Mouse (Mus musculus): ENCODE results near the gene Rapgef4.
"Not testable (repeated sequence)": the region's sequence is repeated elsewhere in the genome, so short reads cannot be mapped to it uniquely, and the experiment has no call there.

The Rapgef4 gene

DNA sequence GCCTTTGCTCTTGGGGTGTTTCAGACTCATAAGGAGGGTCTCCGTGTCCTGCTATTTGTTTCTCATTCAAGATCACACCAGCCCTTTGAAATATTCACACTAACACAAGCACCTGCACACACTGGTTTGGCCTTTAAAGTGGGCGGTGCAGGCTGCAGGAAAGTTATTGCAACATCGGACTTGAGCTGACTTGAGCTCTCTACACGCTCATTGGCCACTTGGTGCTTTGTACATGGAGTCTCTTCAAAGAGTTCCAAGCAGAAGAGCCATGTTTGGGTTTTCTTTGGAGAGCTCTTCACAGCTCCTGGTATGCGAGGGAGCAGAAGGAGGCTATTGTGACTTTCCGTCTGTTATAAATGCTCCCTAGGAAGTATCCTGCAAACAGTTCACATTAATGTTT is 139.2 kb downstream of the Rapgef4 start:
- no peak for DNase-seq (ENCODE audit: low spot score)

- DNase-seq (ENCODE audit: low spot score), result no peak
These were observed 141.6 kb downstream of the Rapgef4 start for GRCm38 (mm10) chr2:72122410-72123223.

DNA sequence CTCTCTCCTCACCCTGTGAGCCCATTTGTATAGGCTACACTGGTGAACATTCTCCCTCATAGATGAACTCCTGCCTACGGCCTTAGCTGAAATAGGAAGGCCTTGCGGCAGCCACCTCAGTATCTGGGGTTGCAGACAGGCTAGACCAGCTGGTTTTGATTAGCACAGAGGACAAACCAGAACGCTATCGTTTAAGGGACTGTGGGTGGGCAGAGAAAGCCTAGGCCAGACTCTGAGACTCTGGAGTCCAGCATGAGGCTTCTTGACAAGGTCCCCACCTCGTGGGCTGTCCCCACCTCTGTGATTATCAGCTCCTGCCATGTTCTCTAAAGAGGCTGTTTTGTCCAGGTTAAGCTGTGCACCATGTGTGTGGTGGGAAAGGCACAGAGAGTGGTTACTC is 142.8 kb downstream of the Rapgef4 start:
- DNase-seq (ENCODE audit: low spot score), result no peak

DNA sequence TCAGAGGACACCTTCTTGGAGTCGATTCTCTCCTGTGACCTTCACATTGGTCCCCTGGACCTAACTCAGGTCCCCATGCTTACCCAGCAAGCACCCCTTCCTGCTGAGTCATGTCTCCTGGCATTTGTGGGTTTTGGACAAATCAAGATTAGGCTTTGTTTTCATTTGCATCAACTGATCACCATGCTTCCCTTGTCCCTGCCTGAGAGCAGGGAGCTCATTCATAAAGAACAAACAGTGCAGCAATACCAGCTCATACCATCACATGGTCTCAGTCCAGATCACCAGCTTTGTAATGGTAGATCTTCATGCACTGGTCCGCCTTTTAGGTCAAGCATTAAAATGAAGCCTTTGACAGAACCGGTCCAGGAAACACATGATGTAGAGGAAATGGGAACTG is 144.7 kb downstream of the Rapgef4 start:
- DNase-seq (ENCODE audit: low spot score), result no peak

- no peak for DNase-seq (ENCODE audit: low spot score)
These were observed 145.4 kb downstream of the Rapgef4 start for GRCm38 (mm10) chr2:72126411-72126810.

DNA sequence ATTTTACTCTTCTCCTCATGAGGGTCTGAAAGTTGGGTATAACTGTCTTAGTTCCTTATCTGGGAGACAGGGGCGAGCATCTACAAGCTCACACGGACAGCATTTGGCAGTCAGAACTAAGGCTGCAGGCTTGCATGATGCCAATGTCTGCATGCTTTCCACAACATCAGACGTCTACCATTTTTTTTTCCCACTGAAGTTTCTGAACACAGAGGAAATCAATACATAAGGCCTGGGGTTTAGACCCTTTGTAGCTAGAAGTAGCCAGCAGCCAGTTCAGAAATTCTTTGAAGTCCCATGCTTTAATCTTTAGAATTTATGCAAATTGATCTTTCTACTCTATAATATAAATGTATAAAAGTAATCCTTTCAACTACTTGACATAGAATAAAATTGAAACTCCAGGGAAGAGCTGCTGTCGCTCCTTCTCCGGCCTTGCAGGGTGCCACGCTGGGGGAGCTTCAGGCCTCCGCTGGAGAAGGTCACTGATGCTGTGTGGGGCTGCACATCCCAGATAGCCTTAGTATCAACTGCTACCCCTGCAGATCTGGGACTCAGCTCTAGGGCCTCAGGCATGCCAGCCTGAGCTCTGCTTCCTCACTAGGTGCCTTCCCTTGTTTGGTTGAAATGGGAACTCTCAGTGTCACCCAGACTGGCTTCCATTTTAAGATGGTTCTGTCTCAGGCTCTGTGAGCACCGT is 148.7 kb downstream of the Rapgef4 start:
- DNase-seq (ENCODE audit: low spot score), result no peak

DNA sequence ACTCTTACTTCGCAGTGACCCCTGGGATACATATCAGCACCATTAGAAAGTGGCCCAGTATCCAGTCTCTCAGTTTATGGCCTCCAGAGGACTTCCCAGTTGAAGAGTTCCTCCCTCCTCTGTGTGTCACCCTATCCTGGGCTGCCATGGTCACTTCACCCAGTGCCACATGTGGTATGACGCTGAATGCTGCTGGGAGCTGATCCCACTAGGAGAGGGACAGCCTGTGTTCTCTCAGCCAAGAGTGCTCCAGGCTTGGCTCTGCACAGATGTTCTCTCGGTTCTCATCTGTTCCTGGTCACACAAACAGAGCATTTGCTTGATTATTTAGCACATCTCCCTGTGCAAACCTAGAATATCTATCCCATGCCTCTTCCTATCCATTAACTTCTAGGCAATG is 151.2 kb downstream of the Rapgef4 start:
- no peak for DNase-seq (ENCODE audit: low spot score)

GRCm38 (mm10) chr2:72136045-72136444 is 155.0 kb downstream of the Rapgef4 start:
- DNase-seq (ENCODE audit: low spot score), result no peak

GRCm38 (mm10) chr2:72136486-72137264 is 155.6 kb downstream of the Rapgef4 start:
- DNase-seq (ENCODE audit: low spot score), result no peak

- DNase-seq (ENCODE audit: low spot score), result no peak
These were observed 159.1 kb downstream of the Rapgef4 start for GRCm38 (mm10) chr2:72139863-72140845.

GRCm38 (mm10) chr2:72141091-72141490 is 160.1 kb downstream of the Rapgef4 start:
- no peak for DNase-seq (ENCODE audit: low spot score)

- not testable (repeated sequence) for DNase-seq (ENCODE audit: low spot score)
These were observed 160.7 kb downstream of the Rapgef4 start for GRCm38 (mm10) chr2:72141732-72142131.

DNA sequence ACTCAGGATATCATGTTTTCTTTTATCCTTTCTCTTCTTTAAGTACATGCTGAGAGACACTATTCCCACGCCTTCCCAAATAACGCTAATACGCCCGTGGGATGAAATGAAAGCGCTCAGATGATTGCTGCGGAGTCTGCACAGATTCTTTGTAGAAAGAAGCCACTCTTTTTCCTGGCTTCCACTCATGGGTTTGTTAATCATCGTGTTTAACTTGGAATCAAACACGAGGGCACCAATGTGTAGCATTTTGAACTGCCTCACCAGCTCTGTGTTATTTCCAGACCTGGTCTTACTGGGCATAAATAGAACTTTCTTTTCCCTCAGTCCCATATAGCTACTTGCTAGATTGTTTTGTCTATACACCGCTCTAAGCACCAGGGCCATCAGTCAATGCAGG is 162.4 kb downstream of the Rapgef4 start:
- no peak for DNase-seq (ENCODE audit: low spot score)

DNA sequence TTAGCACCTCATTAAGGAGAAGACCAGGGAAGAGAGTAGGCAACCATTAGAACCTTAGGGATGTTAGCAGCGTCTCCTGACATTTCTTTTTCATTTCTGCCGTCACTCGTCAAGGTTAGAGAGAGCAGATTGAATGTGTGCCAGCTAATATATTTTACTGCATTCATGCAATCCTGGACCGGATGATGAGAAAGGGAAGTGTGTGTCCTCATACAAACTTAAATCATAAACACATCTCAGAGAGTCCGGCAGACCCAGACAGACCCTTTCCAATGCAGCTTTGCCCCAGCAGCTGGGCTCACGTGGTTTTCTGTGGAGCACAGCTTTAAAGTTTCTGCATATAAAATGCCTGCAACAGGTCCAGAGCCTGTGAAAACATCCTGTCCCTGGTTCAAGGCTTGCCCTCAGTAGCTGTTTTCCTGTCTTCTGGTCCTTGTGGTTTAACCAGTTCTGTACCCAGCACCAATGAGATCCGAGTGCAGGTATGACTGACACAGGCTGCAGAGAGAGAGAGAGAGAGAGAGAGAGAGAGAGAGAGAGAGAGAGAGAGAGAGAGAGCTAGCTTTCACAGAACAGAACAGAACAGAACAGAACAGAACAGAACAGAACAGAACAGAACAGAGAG is 163.6 kb downstream of the Rapgef4 start:
- no peak for DNase-seq (ENCODE audit: low spot score)

GRCm38 (mm10) chr2:72145281-72145875 is 164.3 kb downstream of the Rapgef4 start:
- DNase-seq (ENCODE audit: low spot score), result no peak

DNA sequence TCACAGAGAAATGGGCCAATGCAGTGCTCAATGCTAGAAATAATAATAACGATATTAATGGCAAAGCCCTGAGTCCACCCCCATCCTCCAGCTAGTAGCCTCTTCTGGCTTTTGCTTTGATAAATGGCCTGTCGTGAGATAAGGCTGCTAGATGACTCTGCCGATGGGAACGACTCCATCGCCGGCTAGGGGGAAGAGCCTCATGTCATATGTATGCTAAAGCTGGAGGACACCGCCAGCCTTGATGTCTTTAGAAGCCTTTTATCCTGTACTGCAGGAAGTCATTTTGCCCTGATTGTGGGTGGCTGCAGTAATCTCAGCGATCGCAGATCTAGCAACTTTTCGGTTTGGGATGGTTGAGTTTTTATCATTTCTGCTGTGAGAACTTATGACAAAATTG is 165.0 kb downstream of the Rapgef4 start:
- no peak for DNase-seq (ENCODE audit: low spot score)

DNA sequence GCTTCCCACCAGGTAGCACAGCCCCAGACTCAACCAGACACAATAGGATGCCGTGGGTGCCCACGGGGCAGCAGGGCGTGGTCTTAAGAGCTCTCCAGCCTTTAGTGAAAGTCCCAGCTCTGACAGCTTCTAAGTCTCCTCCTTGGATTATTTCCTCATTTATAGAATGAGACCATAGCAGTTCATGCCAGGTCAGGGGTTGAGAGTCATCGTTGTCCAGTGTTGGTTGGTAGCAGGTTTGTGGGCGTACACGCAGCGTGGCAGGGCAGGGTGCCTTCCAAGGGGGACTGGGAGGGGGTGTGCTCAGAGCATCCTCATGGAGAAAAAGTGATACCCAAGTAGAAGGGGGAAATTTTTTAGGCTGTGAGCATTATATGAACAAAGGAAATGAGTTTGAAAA is 166.2 kb downstream of the Rapgef4 start:
- DNase-seq (ENCODE audit: low spot score), result no peak

DNA sequence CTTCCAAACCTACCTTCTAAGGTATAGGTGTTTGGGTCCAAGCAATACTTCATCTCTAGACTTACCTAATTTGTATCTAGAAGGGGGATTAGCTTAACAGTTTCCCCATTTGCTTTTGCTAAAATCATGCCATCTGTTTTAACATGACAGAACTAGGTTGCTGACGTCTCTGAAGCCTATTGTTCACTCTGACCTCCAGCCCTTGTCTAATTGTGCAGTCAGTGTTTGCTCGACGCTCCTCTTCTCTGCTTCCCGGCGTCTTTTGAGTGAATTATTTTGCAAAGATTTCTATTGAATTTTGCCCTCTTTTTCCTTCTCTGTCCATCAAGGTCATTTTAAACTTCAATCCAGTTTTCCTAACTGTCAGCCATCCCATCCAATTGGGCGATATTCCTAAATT is 166.7 kb downstream of the Rapgef4 start:
- no peak for DNase-seq (ENCODE audit: low spot score)

DNA sequence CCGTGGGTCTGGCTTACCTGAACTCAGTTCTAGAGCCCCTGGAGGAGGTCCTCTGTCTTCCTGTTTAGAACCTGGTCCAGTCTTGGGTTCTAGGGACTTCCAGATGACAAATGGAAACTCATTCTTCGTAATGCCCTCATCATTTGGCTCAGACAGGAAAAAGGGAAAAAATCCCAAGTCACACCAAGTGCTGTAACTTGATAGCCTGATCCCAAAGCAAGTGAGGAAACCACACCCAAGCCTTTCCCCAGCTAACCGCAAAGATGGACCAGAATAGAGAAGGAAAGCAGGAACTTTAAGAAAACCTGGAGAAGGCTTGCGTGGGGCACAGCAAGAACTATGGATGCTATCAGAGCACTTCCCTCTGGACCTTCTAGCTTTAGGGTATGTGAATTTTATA is 167.6 kb downstream of the Rapgef4 start:
- DNase-seq (ENCODE audit: low spot score), result no peak

- no peak for DNase-seq (ENCODE audit: low spot score)
These were observed 168.0 kb downstream of the Rapgef4 start for GRCm38 (mm10) chr2:72149059-72149458.
